In genomic region chr9:98529776-98530175, GRCm38 (mm10) we compare ENCODE assay signal across 18 mouse cellular contexts. TPM values are rescaled to one million over a fixed set of nuclear protein-coding genes. Genes with fewer than 3 reads are reported as not detected.
"Had no signal": no experiment of that assay in that cellular context is flagged by ENCODE, and none has a peak within 500 bp of the region (broad histone marks: within the 10 kb centered on the region; RNA-seq: fewer than 3 reads in every experiment).

No protein-coding gene starts in this region.

- H3K27ac ChIP-seq: limb, embryonic 15.5 days; liver, embryonic 12.5 days; midbrain, embryonic 10.5 days; neural tube, embryonic 15.5 days had no signal

- H3K4me3 ChIP-seq: limb, embryonic 15.5 days; liver, embryonic 12.5 days; midbrain, embryonic 10.5 days; myocyte; neural tube, embryonic 15.5 days had no signal

- DNase-seq: kidney, adult 8-10 months; kidney, postnatal 25 days; lung, embryonic 14.5 days; lung, postnatal 10 days; lung, postnatal 4 days; midbrain, embryonic 14.5 days; right cerebral cortex, postnatal 14 days; thymus, postnatal 36 days had no signal

- H3K4me1 ChIP-seq: limb, embryonic 15.5 days; liver, embryonic 12.5 days had no signal

- ATAC-seq: intestine, postnatal 0 days; liver, embryonic 12.5 days had no signal

- H3K9ac ChIP-seq: limb, embryonic 15.5 days; liver, embryonic 12.5 days; lung, embryonic 14.5 days; neural tube, embryonic 15.5 days had no signal

- H3K27me3 ChIP-seq: limb, embryonic 15.5 days; liver, embryonic 12.5 days; neural tube, embryonic 15.5 days had no signal

- H3K9me3 ChIP-seq: limb, embryonic 15.5 days; liver, embryonic 12.5 days; midbrain, embryonic 10.5 days; neural tube, embryonic 15.5 days had no signal

- H3K36me3 ChIP-seq: limb, embryonic 15.5 days; liver, embryonic 12.5 days; midbrain, embryonic 10.5 days; neural tube, embryonic 15.5 days had no signal

- H3K4me2 ChIP-seq: limb, embryonic 15.5 days; liver, embryonic 12.5 days; lung, embryonic 14.5 days; neural tube, embryonic 15.5 days had no signal

RNA-seq across cellular contexts. Expression of gene Rbp2, which starts 43.9 kb away (rescaled TPM):
- total RNA-seq: layer of hippocampus, postnatal 25 days; left cerebral cortex, adult 8-10 months; left cerebral cortex, postnatal 25 days; megakaryocyte, adult 5-6 weeks had no signal
- polyA plus RNA-seq: midbrain, embryonic 14.5 days had no signal
